Mouse (Mus musculus): ENCODE measurements around the gene Zfp800. TPM values are rescaled to one million over a fixed set of nuclear protein-coding genes. Genes with fewer than 3 reads are reported as not detected.

The Zfp800 gene
- polyA plus RNA-seq, 1 experiment from 2014 or later = 26.8 TPM

GRCm38 (mm10) chr6:28279886-28280285, 117.9 kb downstream of the Zfp800 start:
- no peaks in the 10 kb centered on the region for H3K36me3 ChIP-seq (ENCODE audit: control insufficient read depth, insufficient read depth, low read length)
- DNase-seq (ENCODE audit: low spot score) = no peak
- no peak overlapping the region for H3K4me3 ChIP-seq (ENCODE audit: low read depth, low read length)
- no peak overlapping the region for H3K9ac ChIP-seq (ENCODE audit: low read length)
- no peak for ATAC-seq (replicated peaks; ENCODE audit: low FRiP score, low TSS enrichment, low read depth)
- 73% methylated on average over 2 of the region's 2 CpGs for WGBS
- H3K27ac ChIP-seq (ENCODE audit: low read depth) = no peak overlapping the region
- no peaks in the 10 kb centered on the region for H3K9me3 ChIP-seq (ENCODE audit: control insufficient read depth, low read length)
- no peaks in the 10 kb centered on the region for H3K27me3 ChIP-seq (replicated peaks; ENCODE audit: control insufficient read depth, insufficient read depth, low read length)
- H3K4me2 ChIP-seq (ENCODE audit: low read length) = no peak overlapping the region
- H3K4me1 ChIP-seq (replicated peaks; ENCODE audit: control insufficient read depth, insufficient read depth, low read length) = no peaks in the 10 kb centered on the region

GRCm38 (mm10) chr6:28262198-28262621, 135.6 kb downstream of the Zfp800 start:
- no peaks in the 10 kb centered on the region for H3K27me3 ChIP-seq (replicated peaks; ENCODE audit: control insufficient read depth, insufficient read depth, low read length)
- peak overlapping the region; percentile 75 for H3K4me3 ChIP-seq (ENCODE audit: low read depth, low read length)
- ATAC-seq (replicated peaks; ENCODE audit: low FRiP score, low TSS enrichment, low read depth) (peak; percentile 70; the same call in 1 of the 2 replicates), DNase-seq (ENCODE audit: low spot score) (peak; percentile 84)
- H3K4me2 ChIP-seq (ENCODE audit: low read length) = peak overlapping the region; percentile 89
- H3K9ac ChIP-seq (ENCODE audit: low read length) = peak overlapping the region; percentile 71
- H3K4me1 ChIP-seq (replicated peaks; ENCODE audit: control insufficient read depth, insufficient read depth, low read length) = no peaks in the 10 kb centered on the region
- peak overlapping the region; percentile 88 for H3K27ac ChIP-seq (ENCODE audit: low read depth)
- peaks cover 14% of the 10 kb centered on the region for H3K36me3 ChIP-seq (ENCODE audit: control insufficient read depth, insufficient read depth, low read length)
- under 1% methylated on average over 28 of the region's 29 CpGs for WGBS
- H3K9me3 ChIP-seq (ENCODE audit: control insufficient read depth, low read length) = no peaks in the 10 kb centered on the region

- Histone ChIP-seq H3K9ac (ENCODE audit: low read length) (peak overlapping the region; percentile 71), H3K4me2 (ENCODE audit: low read length) (peak overlapping the region; percentile 89), H3K27ac (ENCODE audit: low read depth) (peak overlapping the region; percentile 88), H3K4me3 (ENCODE audit: low read depth, low read length) (peak overlapping the region; percentile 75), H3K36me3 (ENCODE audit: control insufficient read depth, insufficient read depth, low read length) (peaks cover 18% of the 10 kb centered on the region), H3K27me3 (replicated peaks; ENCODE audit: control insufficient read depth, insufficient read depth, low read length) (no peaks in the 10 kb centered on the region), H3K9me3 (ENCODE audit: control insufficient read depth, low read length) (no peaks in the 10 kb centered on the region), H3K4me1 (replicated peaks; ENCODE audit: control insufficient read depth, insufficient read depth, low read length) (no peaks in the 10 kb centered on the region)
- ATAC-seq (replicated peaks; ENCODE audit: low FRiP score, low TSS enrichment, low read depth) (peak; percentile 95), DNase-seq (ENCODE audit: low spot score) (peak; percentile 93)
- WGBS = under 1% methylated on average over 94 of the region's 131 CpGs
Observed at GRCm38 (mm10) chr6:28261307-28262197, 136.3 kb downstream of the Zfp800 start.

GRCm38 (mm10) chr6:28260425-28261191, 137.2 kb downstream of the Zfp800 start:
- 2% methylated on average over 62 of the region's 64 CpGs for WGBS
- H3K27me3 ChIP-seq (replicated peaks; ENCODE audit: control insufficient read depth, insufficient read depth, low read length) = no peaks in the 10 kb centered on the region
- peaks cover 25% of the 10 kb centered on the region for H3K36me3 ChIP-seq (ENCODE audit: control insufficient read depth, insufficient read depth, low read length)
- H3K4me3 ChIP-seq (ENCODE audit: low read depth, low read length) = peak overlapping the region; percentile 75
- no peaks in the 10 kb centered on the region for H3K4me1 ChIP-seq (replicated peaks; ENCODE audit: control insufficient read depth, insufficient read depth, low read length)
- H3K9ac ChIP-seq (ENCODE audit: low read length) = peak overlapping the region; percentile 71
- peak overlapping the region; percentile 89 for H3K4me2 ChIP-seq (ENCODE audit: low read length)
- ATAC-seq (replicated peaks; ENCODE audit: low FRiP score, low TSS enrichment, low read depth) (peak; percentile 38), DNase-seq (ENCODE audit: low spot score) (peak; percentile 83)
- H3K9me3 ChIP-seq (ENCODE audit: control insufficient read depth, low read length) = no peaks in the 10 kb centered on the region
- H3K27ac ChIP-seq (ENCODE audit: low read depth) = peak overlapping the region; percentile 88

- ATAC-seq (replicated peaks; ENCODE audit: low FRiP score, low TSS enrichment, low read depth) = no peak
- 90% methylated on average over 5 of the region's 5 CpGs for whole genome bisulfite sequencing
- Histone ChIP-seq H3K4me1 (replicated peaks; ENCODE audit: control insufficient read depth, insufficient read depth, low read length) (no peaks in the 10 kb centered on the region), H3K27me3 (replicated peaks; ENCODE audit: control insufficient read depth, insufficient read depth, low read length) (no peaks in the 10 kb centered on the region), H3K36me3 (ENCODE audit: control insufficient read depth, insufficient read depth, low read length) (peaks cover 34% of the 10 kb centered on the region), H3K4me3 (ENCODE audit: low read depth, low read length) (no peak overlapping the region), H3K4me2 (ENCODE audit: low read length) (no peak overlapping the region), H3K9me3 (ENCODE audit: control insufficient read depth, low read length) (no peaks in the 10 kb centered on the region), H3K9ac (ENCODE audit: low read length) (no peak overlapping the region), H3K27ac (ENCODE audit: low read depth) (no peak overlapping the region)
- no peak for DNase-seq (ENCODE audit: low spot score)
Observed at GRCm38 (mm10) chr6:28259750-28260149, 138.1 kb downstream of the Zfp800 start.

- Histone ChIP-seq H3K9ac (ENCODE audit: low read length) (no peak overlapping the region), H3K4me2 (ENCODE audit: low read length) (no peak overlapping the region), H3K27ac (ENCODE audit: low read depth) (no peak overlapping the region), H3K9me3 (ENCODE audit: control insufficient read depth, low read length) (no peaks in the 10 kb centered on the region), H3K27me3 (replicated peaks; ENCODE audit: control insufficient read depth, insufficient read depth, low read length) (no peaks in the 10 kb centered on the region), H3K4me3 (ENCODE audit: low read depth, low read length) (no peak overlapping the region), H3K4me1 (replicated peaks; ENCODE audit: control insufficient read depth, insufficient read depth, low read length) (no peaks in the 10 kb centered on the region), H3K36me3 (ENCODE audit: control insufficient read depth, insufficient read depth, low read length) (peaks cover 43% of the 10 kb centered on the region)
- DNase-seq (ENCODE audit: low spot score) (no peak), ATAC-seq (replicated peaks; ENCODE audit: low FRiP score, low TSS enrichment, low read depth) (no peak)
- 52% methylated on average over 1 of the region's 1 CpGs for WGBS
Observed at GRCm38 (mm10) chr6:28258440-28258839, 139.4 kb downstream of the Zfp800 start.

GRCm38 (mm10) chr6:28257772-28258171, 140.0 kb downstream of the Zfp800 start:
- no peak for DNase-seq (ENCODE audit: low spot score)
- WGBS = 82% methylated on average over 1 of the region's 1 CpGs
- Histone ChIP-seq H3K4me2 (ENCODE audit: low read length) (no peak overlapping the region), H3K4me3 (ENCODE audit: low read depth, low read length) (no peak overlapping the region), H3K27ac (ENCODE audit: low read depth) (no peak overlapping the region), H3K9me3 (ENCODE audit: control insufficient read depth, low read length) (no peaks in the 10 kb centered on the region), H3K9ac (ENCODE audit: low read length) (no peak overlapping the region), H3K27me3 (replicated peaks; ENCODE audit: control insufficient read depth, insufficient read depth, low read length) (no peaks in the 10 kb centered on the region), H3K4me1 (replicated peaks; ENCODE audit: control insufficient read depth, insufficient read depth, low read length) (no peaks in the 10 kb centered on the region), H3K36me3 (ENCODE audit: control insufficient read depth, insufficient read depth, low read length) (peaks cover 49% of the 10 kb centered on the region)
- no peak for ATAC-seq (replicated peaks; ENCODE audit: low FRiP score, low TSS enrichment, low read depth)

GRCm38 (mm10) chr6:28252790-28253189, 145.0 kb downstream of the Zfp800 start:
- Histone ChIP-seq H3K4me1 (replicated peaks; ENCODE audit: control insufficient read depth, insufficient read depth, low read length) (no peaks in the 10 kb centered on the region), H3K9me3 (ENCODE audit: control insufficient read depth, low read length) (no peaks in the 10 kb centered on the region), H3K27ac (ENCODE audit: low read depth) (no peak overlapping the region), H3K4me3 (ENCODE audit: low read depth, low read length) (no peak overlapping the region), H3K27me3 (replicated peaks; ENCODE audit: control insufficient read depth, insufficient read depth, low read length) (no peaks in the 10 kb centered on the region), H3K9ac (ENCODE audit: low read length) (no peak overlapping the region), H3K36me3 (ENCODE audit: control insufficient read depth, insufficient read depth, low read length) (peaks cover 55% of the 10 kb centered on the region), H3K4me2 (ENCODE audit: low read length) (no peak overlapping the region)
- DNase-seq (ENCODE audit: low spot score) = no peak
- no peak for ATAC-seq (replicated peaks; ENCODE audit: low FRiP score, low TSS enrichment, low read depth)

Data from intestine, embryonic 14.5 days (tissue).